In genomic region chr8:78342151-78342550, GRCm38 (mm10) we compare ENCODE assay signal across 24 mouse cellular contexts.
"Had no signal": no experiment of that assay in that cellular context is flagged by ENCODE, and none has a peak within 500 bp of the region (broad histone marks: within the 10 kb centered on the region; RNA-seq: fewer than 3 reads in every experiment).

No protein-coding gene starts in this region.

- H3K36me3 ChIP-seq: heart, embryonic 13.5 days; heart, embryonic 15.5 days; hindbrain, embryonic 15.5 days; kidney, embryonic 15.5 days; limb, embryonic 13.5 days; limb, embryonic 15.5 days had no signal

- ATAC-seq: forebrain, postnatal 0 days; hindbrain, postnatal 0 days; intestine, embryonic 16.5 days had no signal

- H3K9ac ChIP-seq: forebrain, postnatal 0 days; heart, embryonic 13.5 days; heart, embryonic 15.5 days; hindbrain, embryonic 15.5 days; kidney, embryonic 15.5 days; limb, embryonic 13.5 days; limb, embryonic 15.5 days had no signal

- H3K4me2 ChIP-seq: heart, embryonic 11.5 days; heart, embryonic 13.5 days; heart, embryonic 15.5 days; hindbrain, embryonic 15.5 days; kidney, embryonic 15.5 days; limb, embryonic 13.5 days; limb, embryonic 15.5 days had no signal

- H3K4me3 ChIP-seq: heart, adult 2 months; heart, embryonic 13.5 days; heart, embryonic 15.5 days; hindbrain, embryonic 15.5 days; kidney, embryonic 15.5 days; limb, embryonic 13.5 days; limb, embryonic 15.5 days had no signal

- H3K27ac ChIP-seq: heart, adult 2 months; heart, embryonic 13.5 days; heart, embryonic 15.5 days; hindbrain, embryonic 15.5 days; hindbrain, postnatal 0 days; kidney, embryonic 15.5 days; kidney, postnatal 0 days; limb, embryonic 13.5 days; limb, embryonic 15.5 days had no signal

- H3K4me1 ChIP-seq: heart, embryonic 13.5 days; heart, embryonic 15.5 days; kidney, embryonic 15.5 days; limb, embryonic 15.5 days had no signal

- H3K27me3 ChIP-seq: heart, embryonic 13.5 days; heart, embryonic 15.5 days; hindbrain, embryonic 15.5 days; limb, embryonic 13.5 days; limb, embryonic 15.5 days had no signal

- DNase-seq: forebrain, postnatal 0 days; gastrocnemius, postnatal 14 days; gastrocnemius, postnatal 36 days; heart, adult 2 months; heart, postnatal 14 days; heart, postnatal 36 days; kidney, adult 11 months; kidney, adult 2 months; kidney, adult 9 months; kidney, postnatal 14 days; kidney, postnatal 36 days; layer of hippocampus, adult 9-11 months; layer of hippocampus, postnatal 36 days; left cerebral cortex, postnatal 4 days had no signal

- H3K9me3 ChIP-seq: heart, embryonic 13.5 days; heart, embryonic 15.5 days; hindbrain, embryonic 15.5 days; kidney, embryonic 15.5 days; limb, embryonic 13.5 days; limb, embryonic 15.5 days had no signal
